Mouse (Mus musculus): ENCODE results near the gene Itpr2.

DNA sequence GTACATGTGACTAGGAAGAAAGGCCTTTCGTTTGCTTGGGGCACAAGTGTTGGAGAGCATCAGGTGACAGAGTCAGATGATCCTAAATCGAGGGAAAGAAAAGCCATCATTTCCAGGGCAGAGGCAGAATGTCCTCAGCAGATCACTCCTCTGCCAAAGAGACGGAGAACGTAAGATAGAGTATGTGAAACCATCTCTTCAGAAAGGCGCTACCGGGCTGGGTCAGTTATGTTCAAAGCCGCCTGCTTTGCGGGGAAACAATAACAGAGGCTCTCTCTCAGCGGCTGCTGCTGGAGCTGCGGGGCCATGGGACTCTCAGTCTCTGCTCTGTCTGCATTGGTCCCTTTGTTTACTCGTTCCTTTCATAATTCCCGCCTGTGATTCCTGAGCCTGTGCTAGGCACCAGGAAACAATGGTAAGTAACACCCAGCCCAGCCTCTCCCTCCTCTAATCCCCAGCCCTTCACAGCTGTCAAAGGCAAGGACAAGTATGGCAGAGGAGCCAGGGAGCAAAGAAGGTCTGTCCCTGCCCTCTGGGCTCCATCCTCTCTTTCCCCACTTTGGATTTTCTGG is 387.2 kb downstream of the Itpr2 start:
- TF ChIP-seq CTCF (IDR thresholded peaks at IDR 0.05; ENCODE audit: low read depth, low read length), result no peak
- no peak for TF ChIP-seq GATA1 (IDR thresholded peaks at IDR 0.05; ENCODE audit: borderline replicate concordance, low read length)

Data from G1E (cell line).